In genomic region chr11:98810686-98811085, GRCm38 (mm10) we compare ENCODE assay signal across 9 mouse cellular contexts. TPM values are rescaled to one million over a fixed set of nuclear protein-coding genes. Genes with fewer than 3 reads are reported as not detected.
DNase-seq lines count a peak whose midpoint lies in the region; ATAC-seq and TF ChIP-seq lines count a peak whose summit lies in the region.
"Had no signal": no experiment of that assay in that cellular context is flagged by ENCODE, and none has a peak within 500 bp of the region (broad histone marks: within the 10 kb centered on the region; RNA-seq: fewer than 3 reads in every experiment).

No protein-coding gene starts in this region.

- peaks cover 57% of the 10 kb centered on the region for H3K79me3 ChIP-seq in C2C12 (ENCODE audit: low read depth)

- H3K36me3 ChIP-seq in heart, embryonic 10.5 days, result peaks cover 68% of the 10 kb centered on the region
- peaks cover 70% of the 10 kb centered on the region for H3K36me3 ChIP-seq in C2C12 (ENCODE audit: control insufficient read depth, insufficient read depth)
- peaks cover 67% of the 10 kb centered on the region for H3K36me3 ChIP-seq in forebrain, embryonic 14.5 days (ENCODE audit: control insufficient read depth, insufficient read depth, low read length)
- H3K36me3 ChIP-seq in liver, embryonic 15.5 days (replicated peaks), result peaks cover 64% of the 10 kb centered on the region

- ATAC-seq in forebrain, embryonic 14.5 days, result no peak
- ATAC-seq in liver, embryonic 15.5 days (ENCODE audit: insufficient read depth), result no peak

- DNase-seq in heart, embryonic 10.5 days (ENCODE audit: low spot score), result no peak
- DNase-seq in heart, postnatal 36 days, result no peak
- DNase-seq in forebrain, embryonic 14.5 days (ENCODE audit: low spot score), result no peak
- no peak for DNase-seq in T-cell, adult 2 months (ENCODE audit: low spot score)
- no peak for DNase-seq in right cerebral cortex, adult 2 months (ENCODE audit: low spot score in 2 of 2)
- DNase-seq in c-Kit-positive CD71-positive TER-119-positive erythroid progenitor cells, embryonic 14.5 days (ENCODE audit: low spot score), result no peak
- DNase-seq: cerebellum, postnatal 25 days had no signal

- no peaks in the 10 kb centered on the region for H3K27me3 ChIP-seq in heart, embryonic 10.5 days (ENCODE audit: insufficient read depth, poor library complexity, severe bottlenecking)
- no peaks in the 10 kb centered on the region for H3K27me3 ChIP-seq in C2C12 (ENCODE audit: control insufficient read depth, insufficient read depth, insufficient read length)
- H3K27me3 ChIP-seq in forebrain, embryonic 14.5 days (replicated peaks; ENCODE audit: control insufficient read depth, insufficient read depth, low read length), result no peaks in the 10 kb centered on the region
- H3K27me3 ChIP-seq in liver, embryonic 15.5 days, result no peaks in the 10 kb centered on the region

- peak overlapping the region; percentile 82 for H3K4me2 ChIP-seq in forebrain, embryonic 14.5 days (ENCODE audit: low read length)
- H3K4me2 ChIP-seq in liver, embryonic 15.5 days, result peak overlapping the region; percentile 75

- peaks cover 60% of the 10 kb centered on the region for H3K79me2 ChIP-seq in C2C12 (ENCODE audit: control insufficient read depth, insufficient read depth)

- peak overlapping the region; percentile 87 for H3K9ac ChIP-seq in forebrain, embryonic 14.5 days (ENCODE audit: low read length)
- peak overlapping the region; percentile 89 for H3K9ac ChIP-seq in liver, embryonic 15.5 days

- no peaks in the 10 kb centered on the region for H3K9me3 ChIP-seq in heart, embryonic 10.5 days
- no peaks in the 10 kb centered on the region for H3K9me3 ChIP-seq in forebrain, embryonic 14.5 days (replicated peaks; ENCODE audit: control insufficient read depth, low read length)
- no peaks in the 10 kb centered on the region for H3K9me3 ChIP-seq in liver, embryonic 15.5 days (replicated peaks)

- H3K27ac ChIP-seq in heart, embryonic 10.5 days, result peak overlapping the region; percentile 98; the same call in 1 of the 2 replicates
- H3K27ac ChIP-seq in forebrain, embryonic 14.5 days (ENCODE audit: low read depth, low read length), result no peak overlapping the region
- peak overlapping the region; percentile 97 for H3K27ac ChIP-seq in liver, embryonic 15.5 days (replicated peaks)

- intact Hi-C loops in heart, postnatal 36 days (cut with DNase I), result loop anchor here (2.0 kb wide), 1 partner anchor 18 kb away; no protein-coding TSS in a partner anchor

- 70% methylated on average over 7 of the region's 7 CpGs for WGBS in heart, embryonic 10.5 days
- WGBS in forebrain, embryonic 14.5 days, result 80% methylated on average over 7 of the region's 7 CpGs
- WGBS in liver, embryonic 15.5 days (ENCODE audit: insufficient replicate concordance), result 63% methylated on average over 7 of the region's 7 CpGs

- peaks cover 22% of the 10 kb centered on the region for H3K4me1 ChIP-seq in heart, embryonic 10.5 days
- peaks cover 8% of the 10 kb centered on the region for H3K4me1 ChIP-seq in forebrain, embryonic 14.5 days (ENCODE audit: control insufficient read depth, insufficient read depth, low read length)
- H3K4me1 ChIP-seq in liver, embryonic 15.5 days (replicated peaks), result peaks cover 29% of the 10 kb centered on the region

- no peak for TF ChIP-seq CTCF in C2C12 (IDR thresholded peaks at IDR 0.05; ENCODE audit: control insufficient read depth, insufficient read depth, insufficient read length)

- peak overlapping the region; percentile 88 for H3K4me3 ChIP-seq in heart, embryonic 10.5 days
- peak overlapping the region; percentile 79 for H3K4me3 ChIP-seq in C2C12 (ENCODE audit: insufficient read depth, poor library complexity, severe bottlenecking)
- H3K4me3 ChIP-seq in forebrain, embryonic 14.5 days (ENCODE audit: low read depth, low read length), result peak overlapping the region; percentile 93
- H3K4me3 ChIP-seq in liver, embryonic 15.5 days (replicated peaks), result peak overlapping the region; percentile 89

- H3ac ChIP-seq in C2C12 (ENCODE audit: control insufficient read depth, insufficient read length, low read depth), result peak overlapping the region; percentile 98

TF ChIP-seq in C2C12, 6 proteins besides CTCF, POLR2A, EP300 and RAD21:
- TF ChIP-seq FOSL1 (IDR thresholded peaks at IDR 0.05; ENCODE audit: insufficient read depth, low read length, poor library complexity, severe bottlenecking), result no peak
- TF ChIP-seq MYOG (IDR thresholded peaks at IDR 0.05; ENCODE audit: control insufficient read depth, extremely low read depth, insufficient read length), result no peak
- no peak for TF ChIP-seq CEBPB (IDR thresholded peaks at IDR 0.05; ENCODE audit: low read depth)
- TF ChIP-seq USF1 (IDR thresholded peaks at IDR 0.05; ENCODE audit: low read depth), result no peak
- TF ChIP-seq MYOD1 (IDR thresholded peaks at IDR 0.05; ENCODE audit: control insufficient read depth, insufficient read length, low read depth), result no peak
- TF ChIP-seq MAX (IDR thresholded peaks at IDR 0.05), result no peak

RNA-seq across cellular contexts. Expression of gene Casc3, which starts 6.0 kb away (rescaled TPM):
- polyA plus RNA-seq in heart, embryonic 10.5 days (2016; fragmentation: Nextera tagmentation; extraction: Ambion mirVana), result 29.5 and 37.2 TPM in 2 replicates
- 10 to 100 TPM; 26.1 to 26.2 TPM for total RNA-seq in heart, postnatal 36 days (2021)
- 24.4 TPM for polyA plus RNA-seq in C2C12 (2012; fragmentation: generic; extraction: Trizol)
- 41.0 and 45.0 TPM in 2 replicates for polyA plus RNA-seq in forebrain, embryonic 14.5 days (2014; fragmentation: Nextera tagmentation; extraction: Ambion mirVana)
- 14.4 and 16.2 TPM in 2 replicates for polyA plus RNA-seq in liver, embryonic 15.5 days (2015; fragmentation: Nextera tagmentation; extraction: Ambion mirVana)

RNA-seq across cellular contexts. Expression of gene Msl1, which starts 15.4 kb away (rescaled TPM):
- 14.0 and 21.6 TPM in 2 replicates for polyA plus RNA-seq in heart, embryonic 10.5 days (2016; fragmentation: Nextera tagmentation; extraction: Ambion mirVana)
- 10 to 100 TPM; 74.4 to 75.3 TPM for total RNA-seq in heart, postnatal 36 days (2021)
- polyA plus RNA-seq in C2C12 (2012; fragmentation: generic; extraction: Trizol), result 40.5 TPM
- 19.3 and 20.5 TPM in 2 replicates for polyA plus RNA-seq in forebrain, embryonic 14.5 days (2014; fragmentation: Nextera tagmentation; extraction: Ambion mirVana)
- 5.2 and 5.8 TPM in 2 replicates for polyA plus RNA-seq in liver, embryonic 15.5 days (2015; fragmentation: Nextera tagmentation; extraction: Ambion mirVana)

RNA-seq across cellular contexts. Expression of gene Rapgefl1, which starts 25.9 kb away (rescaled TPM):
- 0.78 and 0.87 TPM in 2 replicates for polyA plus RNA-seq in heart, embryonic 10.5 days (2016; fragmentation: Nextera tagmentation; extraction: Ambion mirVana)
- under 1 TPM; 0.57 to 0.72 TPM for total RNA-seq in heart, postnatal 36 days (2021)
- 0.66 TPM for polyA plus RNA-seq in C2C12 (2012; fragmentation: generic; extraction: Trizol)
- polyA plus RNA-seq in forebrain, embryonic 14.5 days (2014; fragmentation: Nextera tagmentation; extraction: Ambion mirVana), result 3.0 and 4.5 TPM in 2 replicates
- polyA plus RNA-seq in liver, embryonic 15.5 days (2015; fragmentation: Nextera tagmentation; extraction: Ambion mirVana), result 0.24 and 0.28 TPM in 2 replicates

RNA-seq across cellular contexts. Expression of gene Nr1d1, which starts 35.6 kb away (rescaled TPM):
- 3.6 and 5.9 TPM in 2 replicates for polyA plus RNA-seq in heart, embryonic 10.5 days (2016; fragmentation: Nextera tagmentation; extraction: Ambion mirVana)
- 100 to 1,000 TPM; 104 to 107 TPM for total RNA-seq in heart, postnatal 36 days (2021)
- 22.3 TPM for polyA plus RNA-seq in C2C12 (2012; fragmentation: generic; extraction: Trizol)
- 2.2 and 3.1 TPM in 2 replicates for polyA plus RNA-seq in forebrain, embryonic 14.5 days (2014; fragmentation: Nextera tagmentation; extraction: Ambion mirVana)
- 0.63 and 0.85 TPM in 2 replicates for polyA plus RNA-seq in liver, embryonic 15.5 days (2015; fragmentation: Nextera tagmentation; extraction: Ambion mirVana)

RNA-seq across cellular contexts. Expression of gene Wipf2, which starts 52.8 kb away (rescaled TPM):
- 2.8 and 4.1 TPM in 2 replicates for polyA plus RNA-seq in heart, embryonic 10.5 days (2016; fragmentation: Nextera tagmentation; extraction: Ambion mirVana)
- 10 to 100 TPM in 1 of 2 experiments, 1 to 10 TPM in 1; 8.1 to 10.2 TPM for total RNA-seq in heart, postnatal 36 days (2021)
- 4.5 TPM for polyA plus RNA-seq in C2C12 (2012; fragmentation: generic; extraction: Trizol)
- polyA plus RNA-seq in forebrain, embryonic 14.5 days (2014; fragmentation: Nextera tagmentation; extraction: Ambion mirVana), result 3.3 and 3.7 TPM in 2 replicates
- polyA plus RNA-seq in liver, embryonic 15.5 days (2015; fragmentation: Nextera tagmentation; extraction: Ambion mirVana), result 1.2 and 1.3 TPM in 2 replicates
